Mouse (Mus musculus) CH12.LX (cell line): ENCODE data around the gene Gm26938.

Experiments
- BHLHE40 ChIP-seq: IDR thresholded peaks from 2 replicates; pipeline ENCODE4 v1.6.1; 2011; ENCODE audit warnings: mild to moderate bottlenecking, low read depth, low read length, improper control_type of control experiment
- CHD1 ChIP-seq: IDR thresholded peaks from 2 replicates; pipeline ENCODE4 v1.6.1; 2012; ENCODE audit warnings: low read depth, low read length, improper control_type of control experiment, inconsistent platforms
- CTCF ChIP-seq, 2 experiments: IDR thresholded peaks in 1 of 2; conservative IDR thresholded peaks in 1 of 2; 2 replicates each; pipeline ENCODE4 v1.5.1; 2011 to 2012; ENCODE audit warnings: low read depth in 2 of 2, low read length in 2 of 2, improper control_type of control experiment in 1 of 2, inconsistent platforms in 1 of 2, mild to moderate bottlenecking in 1 of 2, moderate library complexity in 1 of 2
- MAFK ChIP-seq: IDR thresholded peaks from 2 replicates; pipeline ENCODE4 v1.6.1; 2011; ENCODE audit warnings: low read length, improper control_type of control experiment; ENCODE audit not compliant: insufficient replicate concordance
- POLR2A ChIP-seq: IDR thresholded peaks from 2 replicates; pipeline ENCODE4 v1.6.1; 2011; ENCODE audit warnings: low read depth, mild to moderate bottlenecking, improper control_type of control experiment, low read length
- TCF12 ChIP-seq: IDR thresholded peaks from 2 replicates; pipeline ENCODE4 v1.6.1; 2014; ENCODE audit warnings: low read depth, mild to moderate bottlenecking, inconsistent platforms, low read length, improper control_type of control experiment
- USF1 ChIP-seq: IDR thresholded peaks from 2 replicates; pipeline ENCODE4 v1.6.1; 2014; ENCODE audit warnings: low read depth, mild to moderate bottlenecking, inconsistent platforms, low read length, improper control_type of control experiment
- ZNF384 ChIP-seq: IDR thresholded peaks from 2 replicates; pipeline ENCODE4 v1.6.1; 2012; ENCODE audit warnings: low read depth, low read length, improper control_type of control experiment, inconsistent platforms

- no peak for TF ChIP-seq CHD1
- TF ChIP-seq POLR2A, result no peak
- TF ChIP-seq TCF12, result no peak
- TF ChIP-seq BHLHE40, result no peak
- no peak for TF ChIP-seq MAFK
- no peak for TF ChIP-seq CTCF (conservative IDR thresholded peaks at IDR 0.05 in 1 of 2, IDR thresholded peaks at IDR 0.05 in 1 of 2; ENCODE audit: low read depth in 2 of 2, low read length in 2 of 2)
- TF ChIP-seq USF1, result no peak
- no peak for TF ChIP-seq ZNF384
Observed at GRCm38 (mm10) chr5:139860328-139861104, 34.3 kb upstream of the Gm26938 start.
